Mouse (Mus musculus) adrenal gland, postnatal 10 days (tissue): ENCODE data around the gene Zswim3. TPM values are rescaled to one million over a fixed set of nuclear protein-coding genes. Genes with fewer than 3 reads are reported as not detected.
"Not testable (repeated sequence)": the region's sequence is repeated elsewhere in the genome, so short reads cannot be mapped to it uniquely, and the experiment has no call there.

Experiments
- DNase-seq: peaks from one replicate; pipeline ENCODE4 v3.0.0; 2021; ENCODE audit warnings: mixed read lengths
- total RNA-seq, 2 experiments: library from RNA; stranded (reverse); gene quantifications; 2 replicates each; pipeline ENCODE4 v1.2.3; 2021

Zswim3 gene
- total RNA-seq, 2 experiments from 2014 or later, result 4.0 to 4.1 TPM

DNA sequence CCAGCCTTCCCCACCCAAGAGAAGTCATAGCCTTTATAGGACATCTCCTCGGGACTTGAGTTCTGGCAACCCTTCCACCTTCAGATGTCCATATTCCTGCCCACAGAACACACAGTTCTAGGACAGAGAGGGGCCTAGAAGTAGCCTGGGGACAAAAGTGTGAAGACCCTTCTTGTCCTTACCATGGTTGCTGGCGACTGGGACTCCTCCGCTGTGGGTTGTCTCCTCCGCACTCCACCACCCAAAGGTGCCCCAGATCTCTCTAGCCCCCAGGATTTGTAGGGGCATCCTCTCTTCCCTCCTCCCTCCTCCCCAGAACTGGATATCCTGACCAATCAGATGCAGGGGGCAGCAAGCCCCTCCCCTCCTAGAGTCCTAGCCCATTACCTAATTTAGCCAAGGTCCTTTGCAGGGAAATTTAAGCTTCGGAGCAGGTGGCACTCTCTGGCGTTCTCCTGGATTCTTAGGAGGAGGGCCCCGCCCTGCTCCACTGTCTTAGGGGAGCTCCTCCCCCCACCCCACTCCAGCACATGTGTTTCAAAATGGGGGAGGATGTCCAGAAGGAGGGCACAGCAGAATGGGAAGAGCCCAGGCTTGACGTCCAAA is 25.3 kb upstream of the Zswim3 start, which contains the start of gene Tnnc2:
Tnnc2 (minus strand) TSS at position 487 of the 606 bp plus-strand sequence.
- no peak for DNase-seq

DNA sequence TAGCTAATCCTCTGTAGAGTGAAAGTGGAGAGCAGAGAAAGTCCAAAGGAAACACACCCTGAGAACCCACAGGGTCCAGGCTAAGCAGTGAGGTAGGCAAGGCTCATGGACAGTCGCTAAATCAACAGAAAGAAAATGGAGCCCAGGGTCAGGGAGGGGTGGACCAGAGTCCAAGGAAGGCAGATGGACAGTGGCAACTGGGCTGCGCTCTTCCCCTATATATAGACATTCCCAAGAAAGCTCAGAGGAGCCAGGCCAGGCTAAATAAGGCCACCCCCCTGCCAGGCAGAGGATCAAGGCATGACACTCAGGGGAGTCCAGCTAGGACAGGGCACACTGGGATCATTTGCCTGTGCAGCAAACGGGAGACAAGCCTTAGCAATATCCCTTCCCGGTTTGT is 23.0 kb upstream of the Zswim3 start:
- DNase-seq, result no peak

DNA sequence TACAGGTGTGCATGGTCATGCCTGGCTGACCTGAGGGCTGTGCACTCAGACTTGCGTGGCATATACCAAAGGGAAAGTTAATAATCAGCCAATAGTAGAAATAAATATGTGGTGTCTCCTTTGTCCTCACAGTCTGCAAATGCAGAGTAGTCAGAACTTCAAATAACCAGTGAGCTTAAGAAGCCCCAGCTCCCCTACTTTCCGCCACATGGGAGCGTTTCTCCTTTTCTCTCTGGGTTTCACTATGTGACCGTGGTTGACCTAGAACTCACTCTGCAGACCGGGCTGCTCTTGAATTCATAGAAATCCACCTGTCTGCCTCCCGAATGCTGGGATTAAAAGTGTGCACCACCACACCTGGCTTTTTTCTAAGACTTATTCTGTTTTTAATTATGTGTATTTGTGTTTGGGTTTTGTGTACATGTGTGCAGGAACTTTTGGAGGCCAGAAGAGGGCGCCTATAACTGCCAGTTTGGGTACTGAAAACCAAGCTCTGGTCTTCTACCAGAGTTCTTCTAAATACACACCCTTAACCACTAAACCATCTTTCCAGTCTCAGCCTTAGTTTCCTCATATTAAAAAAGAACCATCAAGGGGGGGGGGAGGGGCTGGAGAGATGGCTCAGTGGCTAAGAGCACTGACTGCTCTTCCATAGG is 20.8 kb upstream of the Zswim3 start:
- no peak for DNase-seq

DNA sequence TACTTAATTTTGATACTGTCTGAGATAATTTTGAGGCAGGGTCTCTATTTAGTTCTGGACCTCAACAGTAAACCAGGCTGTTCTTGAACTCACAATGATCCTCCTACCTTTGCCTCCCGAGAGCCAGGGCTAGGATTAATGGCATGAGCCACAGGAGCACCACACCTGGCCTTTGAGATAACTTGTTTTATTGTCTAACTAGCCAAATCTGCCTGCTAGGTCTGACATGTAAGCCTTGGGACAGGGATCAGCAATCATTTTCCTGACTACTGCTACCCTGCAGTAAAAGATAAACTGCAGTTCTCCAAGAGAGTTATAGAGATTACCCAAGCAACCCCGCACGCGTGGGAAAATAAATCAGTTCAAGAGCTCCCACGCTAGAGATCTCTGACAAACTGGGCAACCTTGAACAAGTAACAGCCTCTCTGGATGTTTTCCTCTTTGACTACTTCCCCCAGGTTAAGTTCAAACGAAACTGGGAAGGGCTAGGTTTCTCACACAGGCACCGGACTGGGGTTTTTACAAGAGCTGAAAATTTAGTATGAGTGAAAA is 20.0 kb upstream of the Zswim3 start:
- DNase-seq, result no peak

DNA sequence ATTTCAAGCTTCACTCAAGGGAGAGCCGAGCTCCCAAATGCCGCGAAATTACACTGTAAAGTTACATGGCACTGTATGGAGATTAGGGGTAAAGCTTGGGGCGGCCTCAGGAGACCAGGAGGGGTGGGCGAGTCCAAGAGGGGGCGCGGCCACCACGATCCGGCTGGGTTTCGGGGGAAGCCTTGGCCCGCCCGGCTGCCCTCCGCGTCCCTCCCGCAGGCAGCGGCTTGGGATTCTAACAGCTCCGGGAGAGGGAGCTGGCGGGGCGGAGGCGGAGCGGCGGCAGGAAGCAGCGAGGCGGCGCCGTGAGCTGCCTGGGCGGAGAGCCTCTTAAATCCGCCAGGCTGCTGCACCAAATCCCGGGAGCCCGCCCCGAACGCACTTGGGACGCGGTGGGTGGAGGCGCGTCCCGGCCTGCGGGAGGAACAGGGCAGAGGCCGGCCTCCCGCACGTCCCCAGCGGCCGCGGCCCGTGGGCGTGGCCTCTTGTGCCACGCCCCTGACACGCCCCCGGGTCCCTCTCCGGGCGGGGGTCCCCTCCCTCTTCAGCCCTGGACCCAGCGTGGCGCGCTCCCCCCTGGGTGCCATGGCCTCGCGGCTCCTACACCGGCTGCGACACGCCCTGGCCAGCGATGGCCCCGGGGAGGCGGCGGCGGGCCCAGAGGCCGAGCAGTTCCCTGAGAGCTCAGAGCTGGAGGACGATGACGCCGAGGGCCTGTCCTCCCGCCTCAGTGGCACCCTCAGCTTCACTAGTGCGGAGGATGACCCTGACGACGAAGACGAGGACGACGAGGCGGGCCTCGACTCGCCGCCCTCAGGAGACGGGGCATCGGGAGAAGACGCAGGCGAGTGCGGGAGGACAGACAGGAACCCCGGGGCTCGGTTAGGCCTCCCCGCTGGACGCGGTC is 19.2 kb upstream of the Zswim3 start, which contains the start of gene Snx21:
Snx21 (plus strand) TSS at position 343 of the 907 bp plus-strand sequence.
- DNase-seq, result peak; percentile 96

DNA sequence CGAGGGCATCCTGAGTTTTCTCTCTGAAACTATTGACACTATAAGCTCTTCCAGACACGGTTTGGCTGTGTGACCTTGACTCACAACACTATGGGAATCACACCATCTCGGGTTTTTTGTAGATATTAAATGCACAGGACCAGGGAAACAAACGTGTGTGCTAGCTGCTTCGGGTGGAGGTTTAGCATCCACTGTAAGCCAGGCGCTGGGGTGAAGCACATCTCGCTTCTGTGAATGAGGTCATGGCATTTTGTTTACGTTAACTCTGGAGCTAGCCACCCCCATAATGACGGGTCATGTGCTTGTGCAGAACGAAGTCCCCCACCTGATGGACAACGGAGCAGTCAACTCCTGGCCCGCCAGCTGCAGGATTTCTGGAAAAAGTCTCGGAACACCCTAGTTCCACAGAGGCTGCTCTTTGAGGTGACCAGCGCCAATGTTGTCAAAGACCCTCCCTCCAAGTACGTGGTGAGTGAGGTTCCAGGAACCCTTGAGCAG is 18.5 kb upstream of the Zswim3 start:
- no peak for DNase-seq

DNA sequence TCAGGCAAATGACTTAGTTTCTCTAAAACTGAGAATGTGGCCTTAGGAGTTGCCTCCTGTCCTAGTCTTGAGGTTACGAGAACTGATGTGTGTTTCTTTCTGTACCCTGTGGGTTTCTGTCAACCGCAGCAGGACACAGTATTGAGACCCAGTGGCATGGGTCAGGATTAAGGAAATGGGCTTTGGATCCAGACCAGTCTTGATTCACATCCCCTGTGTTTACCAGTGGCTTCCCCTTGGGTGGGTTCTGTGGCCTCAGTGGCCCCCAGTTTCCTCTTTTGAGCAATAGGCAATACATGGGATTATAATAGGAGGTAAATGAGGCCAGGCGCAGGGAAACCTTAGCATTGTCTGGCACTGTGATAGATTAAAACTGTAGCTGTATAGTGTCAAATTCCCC is 17.9 kb upstream of the Zswim3 start:
- no peak for DNase-seq

DNA sequence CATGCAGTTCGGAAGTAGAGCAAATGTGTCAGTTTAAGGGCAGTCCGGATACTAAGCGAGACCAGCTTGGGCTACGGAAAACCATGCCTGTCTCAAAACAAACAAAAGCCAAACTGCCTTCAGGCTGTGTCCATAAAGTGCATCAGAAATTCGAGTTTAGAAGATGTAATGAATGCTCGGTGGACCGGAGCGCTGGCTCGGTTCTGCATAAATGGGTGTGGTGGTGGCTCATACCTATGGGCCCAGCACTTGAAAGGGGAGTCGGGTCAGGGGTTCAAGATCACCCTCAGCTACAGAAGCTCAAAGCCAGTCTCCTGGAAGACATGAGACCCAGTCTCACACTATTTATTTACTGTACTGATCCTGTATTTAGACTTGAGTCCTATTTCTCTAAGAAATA is 17.1 kb upstream of the Zswim3 start:
- no peak for DNase-seq

DNA sequence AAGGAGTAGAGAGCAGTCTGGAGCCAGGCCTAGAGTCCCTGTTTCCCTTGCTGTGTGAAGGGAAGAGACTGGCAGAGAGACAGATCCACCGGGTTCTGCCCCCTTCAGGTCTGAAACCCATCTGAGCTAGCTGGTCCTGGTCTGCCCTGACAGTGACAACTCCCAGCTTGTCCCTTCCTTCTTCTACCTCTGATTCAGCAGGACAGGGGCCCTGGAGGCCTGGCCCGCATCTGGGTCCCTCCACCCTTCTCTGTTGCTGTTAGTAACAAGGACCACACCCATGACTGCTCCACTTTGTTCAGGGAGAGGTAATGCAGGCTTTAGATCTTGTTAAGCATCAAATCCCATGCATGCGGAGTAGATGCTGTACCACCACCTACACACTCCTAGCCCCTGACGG is 16.5 kb upstream of the Zswim3 start:
- no peak for DNase-seq

DNA sequence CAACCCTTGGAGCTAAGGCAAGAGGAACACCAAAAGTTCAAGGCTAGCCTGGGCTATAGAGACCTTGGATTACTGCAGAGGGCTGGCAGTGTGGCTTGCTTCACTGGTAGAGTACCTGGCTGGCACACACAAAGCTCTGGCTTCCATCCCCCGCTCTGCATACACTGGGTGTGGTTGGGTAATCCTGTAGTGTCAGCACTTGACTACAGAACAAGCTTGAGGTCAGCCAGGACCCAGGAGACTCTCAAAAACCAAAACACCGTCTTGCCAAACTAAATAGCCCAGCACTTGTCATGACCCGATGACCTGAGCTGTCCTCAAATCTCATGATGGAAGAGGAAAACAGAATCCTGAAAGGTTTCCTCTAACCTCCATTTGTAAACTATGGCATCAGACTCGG is 14.4 kb upstream of the Zswim3 start:
- peak; percentile 72 for DNase-seq

DNA sequence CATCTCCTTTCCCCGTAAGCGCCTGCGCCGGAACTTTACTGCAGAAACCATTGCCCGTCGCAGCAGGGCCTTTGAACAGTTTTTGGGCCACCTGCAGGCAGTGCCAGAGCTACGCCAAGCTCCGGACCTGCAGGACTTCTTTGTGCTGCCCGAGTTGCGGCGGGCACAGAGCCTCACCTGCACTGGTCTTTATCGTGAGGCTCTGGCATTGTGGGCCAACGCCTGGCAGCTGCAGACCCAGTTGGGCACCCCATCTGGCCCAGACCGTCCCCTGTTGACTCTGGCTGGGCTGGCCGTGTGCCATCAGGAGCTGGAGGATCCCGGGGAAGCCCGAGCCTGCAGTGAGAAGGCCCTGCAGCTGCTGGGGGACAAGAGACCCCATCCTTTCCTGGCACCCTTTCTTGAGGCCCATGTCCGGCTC is 13.0 kb upstream of the Zswim3 start:
- DNase-seq, result peak; percentile 48

DNA sequence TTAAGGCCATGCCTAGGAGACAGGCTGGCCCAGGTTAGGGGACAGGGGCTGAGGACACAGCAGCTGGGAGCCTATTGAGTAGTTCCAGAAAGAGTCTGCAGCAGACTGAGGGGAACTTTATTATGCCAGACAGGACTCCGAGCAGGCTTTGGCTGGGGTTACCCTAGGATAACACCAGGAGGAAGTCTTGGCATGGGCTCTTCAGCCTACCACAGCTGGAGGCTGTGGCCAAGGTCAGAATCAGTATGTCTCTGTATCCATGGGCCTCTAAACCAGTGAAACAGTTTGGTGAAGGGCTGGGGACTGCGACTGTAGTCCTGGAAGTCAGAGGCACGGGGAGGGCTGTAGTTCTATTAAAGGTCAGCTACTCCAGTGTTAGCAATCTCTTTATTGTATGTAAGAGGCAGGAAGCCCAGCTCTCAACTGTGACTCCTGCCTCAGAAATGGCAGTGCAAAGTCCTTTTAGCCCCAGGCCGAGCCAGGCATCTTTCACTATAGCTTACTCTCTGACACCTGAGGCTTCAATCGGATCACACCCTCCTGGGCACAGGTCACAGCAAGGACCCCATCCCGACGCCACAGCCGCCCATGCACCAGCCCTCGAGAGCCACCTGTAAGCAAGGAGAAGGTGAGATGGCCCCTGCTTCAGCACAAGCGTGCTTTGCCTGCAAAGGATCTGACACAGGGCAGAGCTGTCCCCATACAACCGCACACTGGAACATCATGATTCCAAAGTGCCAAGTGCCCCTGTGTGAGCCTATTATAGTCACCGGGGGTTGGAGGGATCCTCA is 12.3 kb upstream of the Zswim3 start:
- peak; percentile 53 for DNase-seq

DNA sequence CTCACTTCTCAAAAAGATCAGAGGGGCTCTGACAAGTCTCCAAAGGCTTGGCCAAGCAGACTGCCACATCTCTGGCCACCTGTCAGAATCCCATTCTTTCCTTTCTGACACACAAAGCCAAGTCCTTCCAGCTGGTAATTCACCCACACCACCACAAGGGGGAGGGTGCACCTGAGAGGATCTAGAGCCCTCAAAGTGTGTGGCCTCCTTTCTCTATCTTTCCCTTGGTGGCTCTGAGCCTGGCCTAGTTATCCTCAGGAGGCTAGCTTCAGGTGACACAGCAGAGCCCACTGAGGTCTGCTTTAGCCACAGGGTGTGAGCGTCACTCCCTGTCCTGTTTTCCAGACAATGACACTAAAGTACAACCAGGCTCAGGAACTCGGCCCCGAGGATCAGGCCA is 11.7 kb upstream of the Zswim3 start:
- peak; percentile 77 for DNase-seq

DNA sequence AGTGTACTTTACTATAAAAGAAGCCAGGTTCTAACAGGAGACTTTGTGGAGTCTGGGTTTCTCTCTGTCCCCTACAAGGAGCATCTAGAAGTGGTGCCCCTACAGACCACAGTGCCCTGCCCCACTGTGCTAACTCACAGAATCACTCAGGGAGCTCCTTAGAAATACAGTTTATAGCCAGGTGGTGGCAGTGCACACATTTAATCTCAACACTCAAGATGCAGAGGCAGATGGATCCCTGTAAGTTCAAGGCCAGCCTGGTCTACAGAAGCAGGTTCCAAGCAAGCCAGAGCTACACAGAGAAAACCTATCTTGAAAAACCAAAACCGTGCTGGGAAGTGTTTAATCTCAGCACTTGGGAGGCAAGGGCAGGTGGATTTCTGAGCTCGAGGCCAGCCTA is 11.1 kb upstream of the Zswim3 start:
- DNase-seq, result no peak

DNA sequence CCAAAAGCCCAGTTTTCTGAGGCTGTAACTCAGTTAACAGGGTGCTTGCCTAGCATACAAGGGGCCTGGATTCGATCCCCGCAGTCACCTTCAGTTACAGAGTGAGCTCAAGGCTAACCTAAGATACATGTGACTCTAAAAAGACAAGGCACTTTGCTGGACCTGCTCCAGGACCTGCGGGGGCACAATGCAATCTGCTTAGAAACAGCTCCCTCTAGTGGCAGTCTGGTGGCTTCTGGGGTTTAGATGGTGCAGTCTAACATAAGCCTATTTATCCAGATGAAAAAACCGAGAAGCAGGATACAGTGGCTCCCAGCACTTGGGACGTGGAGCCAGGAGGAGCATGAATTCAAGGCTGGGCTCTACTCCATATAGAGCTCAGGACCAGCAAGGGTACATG is 10.6 kb upstream of the Zswim3 start:
- DNase-seq, result peak; percentile 92

DNA sequence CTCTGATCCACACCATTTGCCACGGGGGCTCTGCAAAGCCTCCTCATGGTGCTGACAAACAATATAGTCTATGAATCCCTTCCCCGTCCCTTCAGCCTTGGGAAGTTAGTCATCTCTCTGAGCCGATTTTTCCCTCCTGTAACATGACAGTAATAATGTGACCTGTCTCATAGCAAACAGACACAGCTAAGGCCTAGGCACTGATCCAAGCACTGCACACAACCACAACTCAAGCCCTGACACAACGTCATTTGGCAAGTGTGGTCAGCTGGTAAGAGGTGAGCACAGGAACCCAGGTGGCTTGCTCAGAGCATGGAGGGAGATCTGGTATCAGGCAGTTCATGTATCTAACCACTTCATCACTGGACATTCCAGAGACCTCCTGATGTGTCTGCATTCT is 9.0 kb upstream of the Zswim3 start:
- no peak for DNase-seq

DNA sequence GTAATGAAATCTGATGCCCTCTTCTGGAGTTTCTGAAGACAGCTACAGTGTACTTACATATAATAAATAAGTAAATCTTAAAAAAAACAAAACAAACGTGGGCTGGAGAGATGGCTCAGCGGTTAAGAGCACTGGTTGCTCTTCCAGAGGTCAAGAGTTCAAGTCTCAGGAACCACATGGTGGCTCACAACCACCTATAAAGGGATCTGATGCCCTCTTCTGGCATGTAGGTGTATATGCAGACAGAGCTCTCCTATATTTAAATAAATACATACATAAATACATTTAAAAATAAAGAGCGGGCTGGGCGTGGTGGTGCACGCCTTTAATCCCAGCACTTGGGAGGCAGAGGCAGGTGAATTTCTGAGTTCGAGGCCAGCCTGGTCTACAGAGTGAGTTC is 6.3 kb upstream of the Zswim3 start:
- DNase-seq, result not testable (repeated sequence)

DNA sequence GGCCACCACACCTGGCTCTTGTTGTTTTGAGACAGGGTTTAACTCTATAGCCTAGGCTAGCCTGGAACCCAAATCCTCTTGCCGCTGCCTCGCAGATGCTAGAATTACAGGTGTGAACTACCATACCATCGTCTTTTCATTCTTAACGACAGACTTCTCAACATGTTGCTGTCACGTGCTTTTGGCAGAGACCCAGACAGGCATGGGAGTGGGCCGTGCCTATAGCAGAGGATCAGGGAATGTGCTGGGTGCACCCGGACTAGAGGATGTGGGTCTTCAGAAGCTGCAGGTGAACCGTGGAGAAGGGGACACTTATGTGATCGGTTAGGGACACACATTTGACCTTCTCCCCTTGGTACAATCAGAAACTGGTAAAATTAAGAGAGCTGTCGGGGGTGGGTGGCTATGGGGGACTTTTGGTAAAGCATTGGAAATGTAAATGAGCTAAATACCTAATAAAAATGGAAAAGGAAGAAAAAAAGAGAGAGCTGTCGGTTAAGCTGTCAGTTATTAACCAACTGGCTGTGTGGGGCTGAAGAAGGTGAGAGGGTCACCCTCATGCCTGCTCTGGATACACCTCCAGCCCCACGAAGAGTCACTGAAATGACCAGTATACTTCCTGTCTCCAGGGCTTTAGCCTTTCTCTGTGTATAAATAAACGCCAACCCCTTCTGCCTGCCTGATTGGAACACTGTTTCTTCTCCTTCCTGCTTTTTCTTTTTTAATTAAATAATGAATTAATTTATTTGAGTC is 4.5 kb upstream of the Zswim3 start:
- DNase-seq, result no peak

DNA sequence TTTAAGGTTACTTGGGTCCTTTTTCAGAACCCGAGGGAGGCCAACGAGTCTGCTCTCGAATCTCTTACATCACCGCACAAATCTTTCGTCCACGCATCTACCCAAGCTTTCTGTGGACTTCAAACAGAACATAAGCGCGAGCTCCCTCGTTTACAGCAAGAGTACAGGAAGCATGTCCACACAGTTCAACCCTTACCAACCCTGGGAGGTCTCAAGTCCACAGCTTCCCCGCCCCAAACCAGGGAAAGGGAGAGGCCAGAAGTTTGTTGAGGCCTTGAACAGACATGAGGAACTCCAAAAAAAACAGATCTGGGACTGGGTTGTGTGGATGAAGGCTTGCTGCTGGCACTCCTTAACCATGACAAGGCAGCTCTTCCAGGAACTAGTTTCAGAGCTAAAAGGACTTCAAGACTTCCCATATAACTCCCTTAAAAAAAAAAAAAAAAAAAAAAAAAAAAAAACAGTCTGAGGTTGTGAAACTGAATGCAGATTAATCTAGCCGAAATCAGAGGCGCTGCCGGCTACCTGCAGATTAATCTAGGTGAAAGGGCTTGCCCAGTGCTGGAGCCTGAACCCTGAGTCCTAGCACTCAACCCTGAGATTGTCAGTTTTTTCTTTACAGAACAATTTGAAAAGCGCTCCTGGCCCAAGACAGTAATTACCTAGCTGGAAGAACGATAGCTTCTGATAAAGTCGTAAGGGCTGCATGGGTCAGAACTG is 1.5 kb upstream of the Zswim3 start:
- no peak for DNase-seq

DNA sequence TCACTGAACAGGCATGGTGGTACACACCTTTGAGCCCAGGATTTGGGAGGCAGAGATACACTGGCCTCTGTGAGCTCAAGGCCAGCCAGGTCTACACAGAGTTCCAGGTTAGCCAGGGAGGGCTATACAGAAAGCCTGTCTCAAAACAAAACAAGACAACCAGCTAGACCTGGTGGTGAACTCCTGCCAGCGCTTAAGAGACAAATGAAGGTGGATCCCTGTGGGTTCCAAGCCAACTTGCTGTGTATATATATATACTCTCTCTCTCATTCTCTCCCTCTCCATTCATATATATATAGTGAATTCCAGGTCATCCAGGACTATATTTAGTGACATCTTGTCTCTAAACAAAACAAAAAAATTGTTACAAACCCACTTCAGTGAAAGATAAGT is 981 bp upstream of the Zswim3 start:
- DNase-seq, result no peak
